17 mouse cellular contexts compared by ENCODE assay signal in the genomic region with DNA sequence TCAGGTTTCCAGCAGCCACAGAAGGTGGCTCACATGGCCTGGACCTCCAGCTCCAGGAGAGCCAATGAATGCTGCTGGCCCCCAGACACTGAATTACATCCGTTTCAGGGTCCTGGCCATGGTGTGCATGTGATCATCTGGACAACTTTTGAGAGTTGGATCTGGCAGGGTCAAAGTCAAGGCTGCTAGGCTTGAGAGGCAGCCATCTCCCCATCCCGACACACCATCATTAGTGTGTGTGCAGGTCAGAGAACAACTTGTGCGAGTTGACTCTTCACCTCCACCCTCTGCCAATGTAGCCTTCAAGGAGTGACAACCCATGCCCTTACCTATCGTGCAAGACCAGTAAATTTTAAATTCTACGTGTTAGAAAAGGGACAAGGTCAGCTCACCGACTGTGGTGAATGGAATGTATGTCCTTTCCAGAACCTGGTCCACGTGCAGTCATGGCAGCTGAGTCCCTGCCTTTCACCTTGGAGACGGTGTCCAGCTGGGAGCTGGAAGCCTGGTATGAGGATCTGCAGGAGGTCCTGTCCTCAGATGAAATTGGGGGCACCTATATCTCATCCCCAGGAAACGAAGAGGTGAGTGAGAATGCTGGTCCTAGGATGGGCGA. TPM values are rescaled to one million over a fixed set of nuclear protein-coding genes. Genes with fewer than 3 reads are reported as not detected.
DNase-seq lines count a peak whose midpoint lies in the region; ATAC-seq and TF ChIP-seq lines count a peak whose summit lies in the region.
"Had no signal": no experiment of that assay in that cellular context is flagged by ENCODE, and none has a peak within 500 bp of the region (broad histone marks: within the 10 kb centered on the region; RNA-seq: fewer than 3 reads in every experiment).

No protein-coding gene starts in this region.

- DNase-seq in heart, adult 2 months, result no peak
- DNase-seq in heart, adult 18-20 months, result no peak
- peak; percentile 34 for DNase-seq in liver, adult 2 months (ENCODE audit: extremely low read depth, low read depth, low spot score)
- DNase-seq in liver, embryonic 11.5 days (ENCODE audit: low spot score), result no peak
- no peak for DNase-seq in CH12.LX (ENCODE audit: extremely low read depth)
- no peak for DNase-seq in G1E (ENCODE audit: low spot score)
- no peak for DNase-seq in spleen, postnatal 36 days (ENCODE audit: low spot score in 2 of 2)
- DNase-seq: cerebellum, adult 2 months; cerebellum, postnatal 36 days; embryo, embryonic 11 days; gastrocnemius, postnatal 14 days; lung, embryonic 14.5 days had no signal

- no peak for TF ChIP-seq CTCF in heart, adult 2 months (IDR thresholded peaks at IDR 0.05)
- TF ChIP-seq CTCF in liver, adult 2 months (IDR thresholded peaks at IDR 0.05; ENCODE audit: low read depth, low read length), result no peak
- TF ChIP-seq CTCF in CH12.LX (conservative IDR thresholded peaks at IDR 0.05 in 1 of 2, IDR thresholded peaks at IDR 0.05 in 1 of 2; ENCODE audit: low read depth in 2 of 2, low read length in 2 of 2) (no peak), G1E (IDR thresholded peaks at IDR 0.05; ENCODE audit: low read depth, low read length) (no peak)

- peaks cover 12% of the 10 kb centered on the region for H3K4me1 ChIP-seq in heart, adult 2 months (ENCODE audit: control insufficient read depth, insufficient read depth, low read length)
- peaks cover 11% of the 10 kb centered on the region; the same call in 1 of the 2 replicates for H3K4me1 ChIP-seq in liver, adult 2 months (ENCODE audit: control insufficient read depth, insufficient read depth, low read length)
- peaks cover 19% of the 10 kb centered on the region for H3K4me1 ChIP-seq in liver, embryonic 11.5 days (replicated peaks; ENCODE audit: control insufficient read depth, insufficient read depth, low read length)
- H3K4me1 ChIP-seq in CH12.LX (ENCODE audit: control insufficient read depth in 1 of 2, insufficient read depth in 2 of 2) (peaks cover 4 to 32% of the 10 kb centered on the region in 2 experiments; a peak in 3 of 4 replicates), G1E (ENCODE audit: insufficient read depth, low read depth, low read length) (peaks cover 66% of the 10 kb centered on the region)

- no peak overlapping the region; the same call in 1 of the 2 replicates for H3K27ac ChIP-seq in heart, adult 2 months
- no peak overlapping the region for H3K27ac ChIP-seq in liver, adult 2 months (replicated peaks; ENCODE audit: insufficient read depth, low read depth, low read length)
- H3K27ac ChIP-seq in liver, embryonic 11.5 days (ENCODE audit: low read depth, low read length), result no peak overlapping the region
- no peak overlapping the region; the same call in 1 of the 2 replicates for H3K27ac ChIP-seq in CH12.LX (ENCODE audit: insufficient read depth, low read depth)
- H3K27ac ChIP-seq: forebrain, embryonic 10.5 days; hindbrain, embryonic 12.5 days; left cerebral cortex, adult 2 months had no signal

- dilution Hi-C loops in CH12.LX (cut with MboI; ENCODE audit: extremely low pct_ligation_motif_present, extremely low pct_unique_long_range_greater_than_20kb, low sequenced_read_pairs), result no loop called here

- no peak for ATAC-seq in liver, embryonic 11.5 days (replicated peaks; ENCODE audit: low FRiP score)
- ATAC-seq in G1E (ENCODE audit: extremely low read depth, insufficient number of reproducible peaks, low FRiP score, poor library complexity, severe bottlenecking), result no peak
- ATAC-seq: forebrain, embryonic 16.5 days had no signal

- TF ChIP-seq POLR2A in heart, adult 2 months (IDR thresholded peaks at IDR 0.05; ENCODE audit: insufficient read depth, low read depth, low read length), result 0 out of 2 replicates have a peak, but pooled peaks have one; percentile 16
- TF ChIP-seq POLR2A in liver, adult 2 months (IDR thresholded peaks at IDR 0.05; ENCODE audit: extremely low read depth, insufficient read depth, low read length), result no peak
- no peak; the same call in 1 of the 2 replicates for TF ChIP-seq POLR2A in CH12.LX (IDR thresholded peaks at IDR 0.05; ENCODE audit: low read depth, low read length)

- in situ Hi-C loops in CH12.LX (cut with MboI; ENCODE audit: low pct_ligation_motif_present, low pct_unique_long_range_greater_than_20kb, low sequenced_read_pairs), result no loop called here

- no peaks in the 10 kb centered on the region for H3K9me3 ChIP-seq in liver, embryonic 11.5 days (ENCODE audit: control insufficient read depth, low read length)
- H3K9me3 ChIP-seq in CH12.LX (replicated peaks; ENCODE audit: low read length) (no peaks in the 10 kb centered on the region), G1E (replicated peaks) (no peaks in the 10 kb centered on the region)
- H3K9me3 ChIP-seq: forebrain, embryonic 10.5 days; hindbrain, embryonic 12.5 days had no signal

- no peaks in the 10 kb centered on the region for H3K79me2 ChIP-seq in heart, adult 2 months (replicated peaks; ENCODE audit: control insufficient read depth, insufficient read depth, low read length)
- H3K79me2 ChIP-seq in liver, adult 2 months (ENCODE audit: control insufficient read depth, insufficient read depth, low read length), result peaks cover 4% of the 10 kb centered on the region; the same call in 1 of the 2 replicates
- H3K79me2 ChIP-seq in CH12.LX (replicated peaks; ENCODE audit: control insufficient read depth, extremely low read depth, insufficient read depth, poor library complexity, severe bottlenecking), result peaks cover 37% of the 10 kb centered on the region

- H3K4me3 ChIP-seq in heart, adult 2 months, result no peak overlapping the region
- no peak overlapping the region for H3K4me3 ChIP-seq in liver, adult 2 months (ENCODE audit: insufficient read depth, low read depth, low read length)
- no peak overlapping the region for H3K4me3 ChIP-seq in liver, embryonic 11.5 days (ENCODE audit: low read depth, low read length)
- H3K4me3 ChIP-seq in CH12.LX (replicated peaks in 1 of 3; ENCODE audit: low read depth in 2 of 3, low read length in 2 of 3, poor library complexity in 1 of 3), result no peak overlapping the region
- peak overlapping the region; percentile 31; the same call in 1 of the 2 replicates for H3K4me3 ChIP-seq in G1E (ENCODE audit: low read depth, low read length)
- H3K4me3 ChIP-seq: forebrain, embryonic 10.5 days; hindbrain, embryonic 12.5 days; left cerebral cortex, adult 2 months had no signal

- no peaks in the 10 kb centered on the region for H3K27me3 ChIP-seq in heart, adult 2 months (ENCODE audit: control insufficient read depth, insufficient read depth, low read length)
- H3K27me3 ChIP-seq in liver, adult 2 months (ENCODE audit: control insufficient read depth, insufficient read depth, low read length), result no peaks in the 10 kb centered on the region
- H3K27me3 ChIP-seq in liver, embryonic 11.5 days (replicated peaks; ENCODE audit: control insufficient read depth, insufficient read depth, low read length), result no peaks in the 10 kb centered on the region
- H3K27me3 ChIP-seq in CH12.LX (replicated peaks) (no peaks in the 10 kb centered on the region), G1E (ENCODE audit: insufficient read depth, low read length) (no peaks in the 10 kb centered on the region)
- H3K27me3 ChIP-seq: hindbrain, embryonic 12.5 days had no signal

- no peak overlapping the region for H3K4me2 ChIP-seq in liver, embryonic 11.5 days
- no peak overlapping the region for H3K4me2 ChIP-seq in CH12.LX (ENCODE audit: insufficient read depth, low read depth, poor library complexity, severe bottlenecking)
- H3K4me2 ChIP-seq: hindbrain, embryonic 12.5 days; lung, embryonic 14.5 days had no signal

- no peak overlapping the region for H3K9ac ChIP-seq in heart, adult 2 months (ENCODE audit: low read depth, low read length)
- no peak overlapping the region for H3K9ac ChIP-seq in liver, adult 2 months (ENCODE audit: low read depth, low read length)
- H3K9ac ChIP-seq in liver, embryonic 11.5 days (ENCODE audit: low read depth, low read length), result no peak overlapping the region
- no peak overlapping the region for H3K9ac ChIP-seq in CH12.LX (ENCODE audit: insufficient read depth, low read depth)
- H3K9ac ChIP-seq: hindbrain, embryonic 12.5 days; lung, embryonic 14.5 days had no signal

- TF ChIP-seq RAD21 in CH12.LX (IDR thresholded peaks at IDR 0.05; ENCODE audit: low read depth, low read length), result no peak

- intact Hi-C loops in heart, adult 2 months (cut with DNase I), result no loop called here

- 68% methylated on average over 10 of the region's 10 CpGs for WGBS in heart, adult 2 months
- 67% methylated on average over 10 of the region's 10 CpGs for WGBS in liver, adult 2 months
- WGBS in liver, embryonic 11.5 days, result 90% methylated on average over 10 of the region's 10 CpGs

- H3K36me3 ChIP-seq in heart, adult 2 months (ENCODE audit: control insufficient read depth, insufficient read depth, low read length), result peaks cover 26% of the 10 kb centered on the region
- H3K36me3 ChIP-seq in liver, adult 2 months (ENCODE audit: control insufficient read depth, insufficient read depth, low read length), result peaks cover 37% of the 10 kb centered on the region
- H3K36me3 ChIP-seq in liver, embryonic 11.5 days (ENCODE audit: control insufficient read depth, insufficient read depth, low read length), result peaks cover 56% of the 10 kb centered on the region
- H3K36me3 ChIP-seq in CH12.LX (replicated peaks in 1 of 2; ENCODE audit: control insufficient read depth in 1 of 2, insufficient read depth in 1 of 2, low read length in 1 of 2) (peaks cover 72 to 81% of the 10 kb centered on the region in 2 experiments), G1E (replicated peaks) (peaks cover 83% of the 10 kb centered on the region)

- no peak for TF ChIP-seq EP300 in heart, adult 2 months (IDR thresholded peaks at IDR 0.05; ENCODE audit: insufficient read depth, low read depth, low read length)
- no peak for TF ChIP-seq EP300 in CH12.LX (IDR thresholded peaks at IDR 0.05; ENCODE audit: low read length)

RNA-seq across cellular contexts. Expression of gene Mbd6, which starts 6.2 kb away (rescaled TPM):
- 10 to 100 TPM; 19.2 to 20.4 TPM for total RNA-seq in heart, adult 2 months (2021)
- 15.8 and 22.3 TPM in 2 replicates for polyA plus RNA-seq in heart, adult 2 months (2012; rRNA removed)
- total RNA-seq in heart, adult 18-20 months (2021), result 10 to 100 TPM; 16.7 to 20.2 TPM
- total RNA-seq in liver, adult 2 months (2014; rRNA removed), result 1.0 and 2.6 TPM in 2 replicates
- polyA plus RNA-seq in liver, adult 2 months (2012; rRNA removed), result 14.4 and 19.2 TPM in 2 replicates
- 14.2 and 19.0 TPM in 2 replicates for polyA plus RNA-seq in liver, embryonic 11.5 days (2014; fragmentation: Nextera tagmentation; extraction: Ambion mirVana)
- total RNA-seq in CH12.LX (2012; rRNA removed), result 2.7 and 3.3 TPM in 2 replicates
- total RNA-seq in CH12.LX (2014; rRNA removed), result 0.51 and 0.74 TPM in 2 replicates
- polyA plus RNA-seq in CH12.LX (2012; ENCODE audit: insufficient read length, low read depth), result 16.5 and 17.7 TPM in 2 replicates
- 107 and 121 TPM in 2 replicates for total RNA-seq in G1E (2014; fragmentation: Nextera tagmentation)
- 4.1 and 6.6 TPM in 2 replicates for total RNA-seq in G1E (2017)
- 239 and 302 TPM in 2 replicates for polyA plus RNA-seq in G1E (2012)

RNA-seq across cellular contexts. Expression of gene Mars, which starts 16.6 kb away (rescaled TPM):
- 10 to 100 TPM; 42.6 to 47.7 TPM for total RNA-seq in heart, adult 2 months (2021)
- polyA plus RNA-seq in heart, adult 2 months (2012; rRNA removed), result 36.6 and 51.3 TPM in 2 replicates
- total RNA-seq in heart, adult 18-20 months (2021), result 10 to 100 TPM; 43.7 to 44.8 TPM
- total RNA-seq in liver, adult 2 months (2014; rRNA removed), result 59.6 and 67.3 TPM in 2 replicates
- 65.6 and 70.7 TPM in 2 replicates for polyA plus RNA-seq in liver, adult 2 months (2012; rRNA removed)
- polyA plus RNA-seq in liver, embryonic 11.5 days (2014; fragmentation: Nextera tagmentation; extraction: Ambion mirVana), result 249 and 257 TPM in 2 replicates
- total RNA-seq in CH12.LX (2012; rRNA removed), result 224 and 234 TPM in 2 replicates
- 110 and 143 TPM in 2 replicates for total RNA-seq in CH12.LX (2014; rRNA removed)
- 161 and 177 TPM in 2 replicates for polyA plus RNA-seq in CH12.LX (2012; ENCODE audit: insufficient read length, low read depth)
- total RNA-seq in G1E (2014; fragmentation: Nextera tagmentation), result 97.3 and 102 TPM in 2 replicates
- 109 and 144 TPM in 2 replicates for total RNA-seq in G1E (2017)
- polyA plus RNA-seq in G1E (2012), result 104 and 108 TPM in 2 replicates

RNA-seq across cellular contexts. Expression of gene Arhgap9, which starts 26.8 kb away (rescaled TPM):
- total RNA-seq in heart, adult 2 months (2021), result 1 to 10 TPM; 2.3 to 2.4 TPM
- 2.5 and 4.8 TPM in 2 replicates for polyA plus RNA-seq in heart, adult 2 months (2012; rRNA removed)
- total RNA-seq in heart, adult 18-20 months (2021), result 1 to 10 TPM; 4.0 to 5.4 TPM
- 1.5 and 2.0 TPM in 2 replicates for total RNA-seq in liver, adult 2 months (2014; rRNA removed)
- polyA plus RNA-seq in liver, adult 2 months (2012; rRNA removed), result 1.8 and 2.1 TPM in 2 replicates
- 22.0 and 24.4 TPM in 2 replicates for polyA plus RNA-seq in liver, embryonic 11.5 days (2014; fragmentation: Nextera tagmentation; extraction: Ambion mirVana)
- total RNA-seq in CH12.LX (2012; rRNA removed) (32.5 and 33.7 TPM in 2 replicates), CH12.LX (2014; rRNA removed) (32.4 and 34.0 TPM in 2 replicates), G1E (2014; fragmentation: Nextera tagmentation) (43.3 and 43.7 TPM in 2 replicates), G1E (2017) (89.2 and 100 TPM in 2 replicates)
- polyA plus RNA-seq in CH12.LX (2012; ENCODE audit: insufficient read length, low read depth) (42.4 and 44.7 TPM in 2 replicates), G1E (2012) (54.8 and 59.5 TPM in 2 replicates)

RNA-seq across cellular contexts. Expression of gene Dctn2, which starts 28.8 kb away (rescaled TPM):
- 100 to 1,000 TPM; 123 to 135 TPM for total RNA-seq in heart, adult 2 months (2021)
- polyA plus RNA-seq in heart, adult 2 months (2012; rRNA removed), result 139 and 167 TPM in 2 replicates
- 100 to 1,000 TPM; 139 to 146 TPM for total RNA-seq in heart, adult 18-20 months (2021)
- total RNA-seq in liver, adult 2 months (2014; rRNA removed), result 71.3 and 78.5 TPM in 2 replicates
- polyA plus RNA-seq in liver, adult 2 months (2012; rRNA removed), result 122 and 132 TPM in 2 replicates
- polyA plus RNA-seq in liver, embryonic 11.5 days (2014; fragmentation: Nextera tagmentation; extraction: Ambion mirVana), result 135 TPM in 2 replicates
- total RNA-seq in CH12.LX (2012; rRNA removed) (88.5 and 91.9 TPM in 2 replicates), CH12.LX (2014; rRNA removed) (66.3 and 67.3 TPM in 2 replicates), G1E (2014; fragmentation: Nextera tagmentation) (135 TPM in 2 replicates), G1E (2017) (139 and 154 TPM in 2 replicates)
- polyA plus RNA-seq in CH12.LX (2012; ENCODE audit: insufficient read length, low read depth) (79.1 and 94.1 TPM in 2 replicates), G1E (2012) (161 and 175 TPM in 2 replicates)

RNA-seq across cellular contexts. Expression of gene Kif5a, which starts 31.9 kb away (rescaled TPM):
- total RNA-seq in heart, adult 2 months (2021), result under 1 TPM; 0.34 to 0.45 TPM
- polyA plus RNA-seq in heart, adult 2 months (2012; rRNA removed), result 1.3 and 2.2 TPM in 2 replicates
- total RNA-seq in heart, adult 18-20 months (2021), result under 1 TPM; 0.41 to 0.89 TPM
- 0.55 and 0.74 TPM in 2 replicates for total RNA-seq in liver, adult 2 months (2014; rRNA removed)
- polyA plus RNA-seq in liver, adult 2 months (2012; rRNA removed), result 5.0 and 10.7 TPM in 2 replicates
- polyA plus RNA-seq in liver, embryonic 11.5 days (2014; fragmentation: Nextera tagmentation; extraction: Ambion mirVana), result 1.3 and 1.4 TPM in 2 replicates
- total RNA-seq in CH12.LX (2012; rRNA removed) (1.3 and 2.1 TPM in 2 replicates), CH12.LX (2014; rRNA removed) (not detected in 2 replicates), G1E (2014; fragmentation: Nextera tagmentation) (0.10 TPM in 1 of 2 replicates, not detected in the other), G1E (2017) (0.11 and 0.17 TPM in 2 replicates)
- polyA plus RNA-seq in CH12.LX (2012; ENCODE audit: insufficient read length, low read depth) (0.14 and 0.46 TPM in 2 replicates), G1E (2012) (0.04 and 0.22 TPM in 2 replicates)
- total RNA-seq: neutrophil, adult 5-6 weeks had no signal

Comparison
In these comparisons a context has a peak if more than half of its experiments do, and no peak if none do; other contexts are left out.
1. RNA of gene Arhgap9, which starts 26.8 kb away (total RNA-seq): 43.3 to 100 TPM in G1E and 32.4 to 34.0 TPM in CH12.LX; 4.0 to 5.4 TPM in heart, adult 18-20 months, 2.3 to 2.4 TPM in heart, adult 2 months and 1.5 to 2.0 TPM in liver, adult 2 months; every median in the first group is over 4 times any median in the second.